In genomic region chr1:58723809-58724405, GRCm38 (mm10) we compare ENCODE assay signal across 11 mouse cellular contexts. TPM values are rescaled to one million over a fixed set of nuclear protein-coding genes. Genes with fewer than 3 reads are reported as not detected.
DNase-seq lines count a peak whose midpoint lies in the region; ATAC-seq lines count a peak whose summit lies in the region.
"Had no signal": no experiment of that assay in that cellular context is flagged by ENCODE, and none has a peak within 500 bp of the region (broad histone marks: within the 10 kb centered on the region; RNA-seq: fewer than 3 reads in every experiment).

No protein-coding gene starts in this region.

- no peak for ATAC-seq in forebrain, embryonic 16.5 days
- no peak for ATAC-seq in kidney, embryonic 15.5 days (replicated peaks; ENCODE audit: low FRiP score)
- ATAC-seq: inflammation-experienced regulatory T-cells, adult 6 months had no signal

- H3K36me3 ChIP-seq in forebrain, embryonic 16.5 days (ENCODE audit: control insufficient read depth, insufficient read depth), result no peaks in the 10 kb centered on the region
- H3K36me3 ChIP-seq in forebrain, embryonic 10.5 days (replicated peaks), result peaks cover 41% of the 10 kb centered on the region
- peaks cover 57% of the 10 kb centered on the region for H3K36me3 ChIP-seq in kidney, embryonic 15.5 days

- H3K9ac ChIP-seq in forebrain, embryonic 16.5 days (replicated peaks; ENCODE audit: low read depth, low read length), result no peak overlapping the region
- H3K9ac ChIP-seq in kidney, embryonic 15.5 days, result no peak overlapping the region

- no peak overlapping the region for H3K4me3 ChIP-seq in forebrain, embryonic 16.5 days (replicated peaks; ENCODE audit: low read length)
- no peak overlapping the region for H3K4me3 ChIP-seq in forebrain, embryonic 10.5 days
- no peak overlapping the region for H3K4me3 ChIP-seq in kidney, embryonic 15.5 days (replicated peaks)

- peaks cover 4% of the 10 kb centered on the region for H3K4me1 ChIP-seq in forebrain, embryonic 16.5 days (replicated peaks; ENCODE audit: control insufficient read depth, insufficient read depth, low read length)
- peaks cover 15% of the 10 kb centered on the region for H3K4me1 ChIP-seq in forebrain, embryonic 10.5 days
- peaks cover 21% of the 10 kb centered on the region for H3K4me1 ChIP-seq in kidney, embryonic 15.5 days

- H3K27ac ChIP-seq in forebrain, embryonic 16.5 days (ENCODE audit: low read length), result no peak overlapping the region
- H3K27ac ChIP-seq in forebrain, embryonic 10.5 days, result no peak overlapping the region
- H3K27ac ChIP-seq in kidney, embryonic 15.5 days, result peak overlapping the region; percentile 41

- no peaks in the 10 kb centered on the region for H3K9me3 ChIP-seq in forebrain, embryonic 16.5 days (ENCODE audit: control insufficient read depth, low read length)
- no peaks in the 10 kb centered on the region for H3K9me3 ChIP-seq in forebrain, embryonic 10.5 days
- H3K9me3 ChIP-seq in kidney, embryonic 15.5 days (replicated peaks), result no peaks in the 10 kb centered on the region

- DNase-seq in forebrain, embryonic 10.5 days (ENCODE audit: extremely low spot score, low spot score), result no peak
- DNase-seq in kidney, adult 9 months, result no peak
- peak; percentile 67 for DNase-seq in A20 (ENCODE audit: low read depth, low spot score)
- peak; percentile 63 for DNase-seq in induced T-regulatory cell, adult 2 months (ENCODE audit: low read depth)
- no peak for DNase-seq in left cerebral cortex, adult 18-20 months (ENCODE audit: low spot score in 2 of 2)
- no peak for DNase-seq in cerebellum, postnatal 14 days
- DNase-seq: right cerebral cortex, postnatal 14 days had no signal

- H3K27me3 ChIP-seq in forebrain, embryonic 16.5 days (replicated peaks; ENCODE audit: control insufficient read depth, insufficient read depth, low read length), result no peaks in the 10 kb centered on the region
- no peaks in the 10 kb centered on the region for H3K27me3 ChIP-seq in forebrain, embryonic 10.5 days (ENCODE audit: poor library complexity, severe bottlenecking)
- H3K27me3 ChIP-seq in kidney, embryonic 15.5 days, result no peaks in the 10 kb centered on the region

- WGBS in forebrain, embryonic 16.5 days, result 53% methylated on average over 7 of the region's 7 CpGs
- 64% methylated on average over 7 of the region's 7 CpGs for WGBS in forebrain, embryonic 10.5 days
- WGBS in kidney, embryonic 15.5 days, result 35% methylated on average over 7 of the region's 7 CpGs

- 0 out of 2 replicates have a peak overlapping the region, but pooled peaks have one; percentile 8 for H3K4me2 ChIP-seq in forebrain, embryonic 16.5 days (ENCODE audit: low read length)
- peak overlapping the region; percentile 28 for H3K4me2 ChIP-seq in kidney, embryonic 15.5 days

RNA-seq across cellular contexts. Expression of gene Cflar, which starts 12.6 kb away (rescaled TPM):
- 15.8 and 18.1 TPM in 2 replicates for polyA plus RNA-seq in forebrain, embryonic 16.5 days (2015; fragmentation: Nextera tagmentation; extraction: Ambion mirVana)
- polyA plus RNA-seq in forebrain, embryonic 10.5 days (2016; fragmentation: Nextera tagmentation; extraction: Ambion mirVana), result 26.3 and 30.7 TPM in 2 replicates
- polyA plus RNA-seq in kidney, embryonic 15.5 days (2015; fragmentation: Nextera tagmentation; extraction: Ambion mirVana), result 45.2 and 48.1 TPM in 2 replicates
- 10 to 100 TPM; 25.9 to 29.6 TPM for total RNA-seq in left cerebral cortex, adult 18-20 months (2021)

RNA-seq across cellular contexts. Expression of gene Als2cr12, which starts 28.1 kb away (rescaled TPM):
- not detected in 2 replicates for polyA plus RNA-seq in forebrain, embryonic 16.5 days (2015; fragmentation: Nextera tagmentation; extraction: Ambion mirVana)
- polyA plus RNA-seq in forebrain, embryonic 10.5 days (2016; fragmentation: Nextera tagmentation; extraction: Ambion mirVana), result not detected in 2 replicates
- not detected in 2 replicates for polyA plus RNA-seq in kidney, embryonic 15.5 days (2015; fragmentation: Nextera tagmentation; extraction: Ambion mirVana)
- not detected for total RNA-seq in left cerebral cortex, adult 18-20 months (2021)
- total RNA-seq: common myeloid progenitor, adult 5-6 weeks had no signal
- polyA plus RNA-seq: inflammation-experienced regulatory T-cells, adult 6 months had no signal

Comparison
In these comparisons a context has a peak if more than half of its experiments do, and no peak if none do; other contexts are left out.
1. DNase-seq: peak in A20 (single experiment) and induced T-regulatory cell, adult 2 months (single experiment); none in forebrain, embryonic 10.5 days (single experiment), kidney, adult 9 months (single experiment), left cerebral cortex, adult 18-20 months (0 of 2) and cerebellum, postnatal 14 days (0 of 2).